ENCODE assay signal across 1 mouse cellular context in genomic region chr2:27539772-27540514, GRCm38 (mm10).
TF ChIP-seq lines count a peak whose summit lies in the region.

No protein-coding gene starts in this region.

TF ChIP-seq in MEL, 35 proteins besides CTCF, POLR2A, EP300 and RAD21 (continued from another document):
- TF ChIP-seq MAZ (IDR thresholded peaks at IDR 0.05; ENCODE audit: low read depth, low read length) (no peak), JUND (IDR thresholded peaks at IDR 0.05; ENCODE audit: low read depth, low read length) (no peak), UBTF (IDR thresholded peaks at IDR 0.05; ENCODE audit: borderline replicate concordance, insufficient read depth, low read depth, low read length) (no peak), ZKSCAN1 (IDR thresholded peaks at IDR 0.05; ENCODE audit: low read depth, low read length) (no peak), USF1 (IDR thresholded peaks at IDR 0.05; ENCODE audit: low read depth, low read length) (no peak), CHD1 (IDR thresholded peaks at IDR 0.05; ENCODE audit: low read depth, low read length) (no peak), POLR2AphosphoS5 (IDR thresholded peaks at IDR 0.05; ENCODE audit: borderline replicate concordance, low read depth, low read length) (no peak), MXI1 (IDR thresholded peaks at IDR 0.05; ENCODE audit: low read depth, low read length) (peak; percentile 59; the same call in 1 of the 2 replicates), E2F4 (IDR thresholded peaks at IDR 0.05; ENCODE audit: borderline replicate concordance, low read depth, low read length) (peak; percentile 99), HCFC1 (IDR thresholded peaks at IDR 0.05; ENCODE audit: low read depth, low read length) (peak; percentile 91), CHD2 (IDR thresholded peaks at IDR 0.05; ENCODE audit: low read length) (no peak)
